Mouse (Mus musculus) adipocyte (in vitro differentiated cells): ENCODE results near the gene Lypd3.

Experiments used
- DNase-seq: peaks from one replicate; pipeline ENCODE4 v3.0.0-alpha.2; 2016; ENCODE audit warnings: low spot score

The Lypd3 gene

DNA sequence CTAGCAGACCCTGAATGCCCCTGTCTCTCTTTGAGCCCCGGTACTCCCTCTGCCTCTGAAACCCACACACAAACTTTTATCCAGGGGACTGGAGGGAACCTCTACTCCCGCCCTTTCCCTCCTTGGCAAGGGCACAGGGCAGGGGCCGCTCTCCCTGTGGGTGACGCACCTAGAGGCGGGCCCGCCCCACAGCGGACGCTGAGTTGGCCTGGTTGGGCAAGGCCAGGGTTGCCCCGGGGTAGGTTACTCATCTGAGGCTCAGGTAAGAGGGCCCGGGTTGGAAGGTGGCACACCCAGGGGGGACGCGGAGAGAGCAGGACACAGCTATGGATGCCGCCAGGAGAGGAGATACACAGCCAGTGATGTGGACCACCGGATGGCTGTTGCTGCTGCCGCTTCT is at the start of gene Lypd3:
Gene Lypd3, plus strand, starts transcription at position 287 of the 400 bp plus-strand sequence.
- no peak for DNase-seq

DNA sequence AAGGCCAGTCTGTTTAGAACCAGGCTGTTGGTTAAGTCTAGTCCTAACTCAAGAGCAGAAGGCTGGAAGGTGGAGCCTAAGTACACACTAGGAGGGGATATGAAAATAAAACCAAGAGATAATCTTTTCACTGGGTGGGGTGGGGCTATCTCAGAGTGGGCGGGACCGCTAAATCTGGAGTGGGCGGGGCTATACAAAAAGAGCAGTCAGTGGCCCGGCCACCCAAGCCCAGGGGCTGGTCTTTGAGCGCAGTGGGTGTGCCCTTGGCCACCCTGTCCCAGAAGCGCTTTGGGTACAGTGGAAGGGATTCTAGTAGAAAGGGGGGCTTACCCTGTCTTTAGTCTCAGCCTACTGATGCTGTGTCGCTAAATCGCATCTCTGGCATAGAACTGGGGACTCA is 49.5 kb upstream of the Lypd3 start:
- no peak for DNase-seq

DNA sequence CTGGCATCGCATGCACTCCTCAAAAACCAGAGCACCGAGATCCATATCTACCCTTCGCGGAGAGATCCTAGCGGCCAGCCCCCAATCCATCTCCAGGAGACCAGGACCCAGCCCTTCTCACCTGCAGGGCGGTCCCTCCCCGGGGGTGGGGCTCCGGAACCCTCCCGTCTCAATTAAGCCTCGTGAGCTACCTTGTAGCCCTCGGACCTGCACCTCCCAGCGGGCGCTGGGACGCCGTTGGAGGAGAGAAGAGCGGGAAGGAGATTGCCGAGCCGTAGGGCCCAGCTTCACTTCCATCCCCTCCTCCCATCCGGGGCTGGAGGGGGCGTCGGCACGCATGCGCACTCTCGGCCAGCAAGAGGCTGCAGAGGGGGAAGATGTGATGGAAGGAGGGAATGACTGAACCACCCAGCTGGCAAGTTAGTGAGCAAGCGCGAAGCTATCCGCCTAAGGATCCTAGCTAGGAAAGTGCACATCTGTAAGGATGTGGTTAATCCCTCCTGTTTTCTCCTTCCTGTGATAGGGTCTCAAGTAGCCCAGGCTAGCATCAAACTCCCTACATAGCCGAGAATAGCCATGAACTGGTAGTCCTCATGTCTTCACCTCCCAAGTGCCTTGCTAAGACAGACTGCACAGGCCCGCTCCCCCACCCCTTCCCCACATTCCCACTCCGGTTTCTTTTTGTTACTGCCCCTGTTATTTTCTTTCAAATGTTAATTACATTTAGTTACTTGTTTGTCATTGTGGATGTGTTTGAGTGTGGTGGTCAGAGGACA is 48.8 kb upstream of the Lypd3 start, which contains the start of the genes Ethe1 and Zfp575:
Gene Ethe1, plus strand, starts transcription at position 214 of the 776 bp plus-strand sequence.
Gene Zfp575, minus strand, starts transcription at position 312 of the 776 bp plus-strand sequence.
- DNase-seq: no peak

DNA sequence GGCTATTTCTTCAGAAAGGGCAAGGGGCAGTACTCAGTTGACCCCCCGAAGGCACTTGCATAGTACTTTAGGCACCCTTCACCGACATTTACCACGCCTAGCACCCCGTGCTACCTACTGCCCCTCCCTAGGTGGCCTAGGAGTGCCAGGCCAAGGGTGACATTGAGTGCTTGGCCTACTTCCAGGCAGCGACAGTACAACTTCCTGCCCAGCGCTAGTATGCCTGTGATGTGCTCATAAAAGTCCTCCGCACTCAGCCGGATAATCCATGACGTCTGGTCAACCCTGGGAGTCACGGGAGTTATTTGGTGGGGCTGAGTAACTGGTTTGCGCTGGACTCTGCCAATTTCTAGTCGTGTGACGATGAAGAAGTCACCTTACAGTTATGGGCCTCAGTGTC is 48.0 kb upstream of the Lypd3 start:
- DNase-seq: no peak

DNA sequence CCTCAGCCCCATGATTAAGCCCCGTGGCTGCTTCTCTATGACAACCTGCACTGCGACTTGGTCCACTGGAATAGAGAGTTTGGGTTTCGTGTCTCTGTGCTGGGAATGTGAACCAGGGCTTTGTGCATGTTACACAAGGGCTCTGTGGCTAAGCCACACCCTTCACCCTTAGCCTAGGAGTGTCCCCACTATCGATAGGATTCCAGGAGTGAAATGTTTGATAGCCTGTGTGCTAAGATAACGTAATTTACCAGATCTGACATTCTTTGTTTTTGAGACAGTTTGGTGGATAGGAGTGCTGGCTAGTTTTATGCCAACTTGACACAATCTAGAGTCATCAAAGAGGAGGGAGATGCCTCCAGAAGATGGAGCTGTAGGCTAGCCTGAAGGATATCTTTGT is 44.6 kb upstream of the Lypd3 start:
- no peak for DNase-seq

DNA sequence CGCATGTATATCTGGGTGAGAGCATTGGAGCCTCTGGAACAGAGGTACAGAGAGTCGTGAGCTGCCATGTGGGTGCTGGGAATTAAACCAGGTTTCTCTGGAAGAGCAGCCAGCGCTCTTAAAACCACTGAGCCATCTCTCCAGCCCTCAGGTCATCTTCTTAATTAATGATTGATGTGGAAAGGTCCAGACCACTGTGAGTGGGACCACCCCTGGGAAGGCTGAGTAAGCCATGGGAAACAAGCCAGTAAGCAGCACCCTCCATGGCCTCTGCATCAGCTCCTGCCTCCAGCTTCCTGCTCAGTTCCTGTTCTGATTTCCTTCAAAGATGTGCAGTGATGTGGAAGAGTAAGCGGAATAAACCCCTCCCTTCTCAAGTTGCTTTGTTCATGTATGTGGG is 44.2 kb upstream of the Lypd3 start:
- no peak for DNase-seq

DNA sequence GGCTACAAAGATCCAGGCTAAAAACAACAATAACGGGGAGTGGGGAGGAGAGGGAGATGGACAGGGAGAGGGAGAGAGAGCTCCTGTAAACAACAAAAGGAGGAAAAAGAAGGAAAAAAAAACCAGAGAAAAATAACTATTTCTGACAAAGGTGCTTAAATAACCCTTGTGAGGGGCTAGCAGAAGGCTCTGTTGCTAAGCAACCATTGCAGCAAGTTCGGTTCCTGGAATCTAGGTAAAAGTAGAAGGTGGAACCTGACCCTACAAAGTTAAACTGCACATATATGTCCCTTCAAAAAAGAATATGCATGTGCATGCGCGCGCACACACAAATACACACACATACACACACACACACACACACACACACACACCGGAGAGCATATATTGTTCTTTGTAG is 43.6 kb upstream of the Lypd3 start:
- no peak for DNase-seq

DNA sequence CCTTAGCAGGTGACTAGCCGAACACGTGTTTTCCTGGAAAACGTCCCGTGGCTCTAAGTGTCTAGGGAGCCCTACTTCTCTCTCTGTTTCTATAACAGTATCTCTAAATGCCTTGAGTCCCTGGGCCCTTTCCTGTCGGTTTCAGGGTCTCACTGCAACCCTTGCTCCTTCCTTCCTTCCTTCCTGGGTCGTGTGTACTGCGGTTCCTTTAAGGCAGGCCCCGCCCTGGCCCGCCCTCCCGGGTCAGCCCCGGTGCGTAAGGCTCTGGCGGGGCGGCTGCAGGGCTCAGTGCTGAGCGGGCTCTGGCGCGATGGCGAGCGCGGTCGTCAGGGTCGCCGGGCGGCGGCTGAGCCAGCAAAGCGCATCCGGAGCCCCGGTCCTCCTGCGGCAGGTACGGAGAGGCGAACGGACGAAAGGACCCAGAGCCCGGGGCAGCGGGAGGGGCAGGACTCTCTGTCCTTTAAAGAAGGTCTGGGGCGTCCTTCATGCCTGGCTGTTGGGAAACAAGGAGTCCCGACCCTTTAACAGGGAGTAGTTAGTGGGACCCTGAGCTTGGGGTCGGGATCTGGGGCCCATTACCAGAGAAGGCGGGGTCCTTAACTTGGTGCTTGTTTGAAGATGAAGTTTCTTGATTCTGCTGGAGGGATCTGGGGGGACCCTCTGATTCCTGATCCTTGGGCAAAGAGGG is 42.6 kb upstream of the Lypd3 start:
- DNase-seq: peak; percentile 20

DNA sequence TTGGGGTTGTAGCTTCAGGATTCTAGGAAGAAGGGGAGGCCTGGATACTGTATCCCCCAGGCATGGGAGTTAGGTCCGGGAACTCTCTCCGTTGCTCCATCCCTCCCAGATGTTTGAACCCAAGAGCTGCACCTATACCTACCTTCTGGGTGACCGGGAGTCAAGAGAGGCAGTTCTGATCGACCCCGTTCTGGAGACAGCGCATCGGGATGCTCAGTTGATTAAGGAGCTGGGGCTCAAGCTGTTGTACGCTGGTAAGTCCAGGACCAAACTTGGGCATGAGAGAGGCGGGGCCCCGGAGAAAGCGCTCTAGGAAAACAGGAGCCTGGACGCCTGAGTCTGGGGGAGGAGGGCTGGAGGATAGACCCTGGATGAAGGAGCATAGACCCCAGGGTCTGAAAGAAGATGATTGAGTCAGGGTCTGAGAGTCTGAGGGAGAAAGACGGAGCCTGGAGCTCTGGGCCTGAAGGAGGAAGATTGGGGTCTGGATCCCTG is 42.0 kb upstream of the Lypd3 start:
- no peak for DNase-seq

DNA sequence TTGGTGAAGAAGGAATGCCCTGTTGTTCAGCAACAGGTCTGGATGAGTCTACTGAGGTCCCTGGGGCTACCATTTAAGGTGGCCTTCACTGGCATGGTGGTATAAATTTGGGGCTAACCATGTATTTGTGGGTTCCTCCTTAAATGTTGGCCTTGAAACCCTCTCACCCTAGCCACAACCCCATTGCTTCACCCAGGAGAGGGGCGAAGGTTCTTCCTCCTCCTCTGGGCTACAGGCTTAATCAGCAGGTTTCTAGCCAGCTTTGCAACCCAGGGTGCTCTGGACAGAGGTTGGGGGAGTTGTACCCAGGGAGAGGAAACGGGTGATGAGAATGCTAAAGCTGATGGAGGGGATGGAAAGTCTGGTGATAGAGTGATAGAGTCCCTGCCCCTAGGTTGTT is 40.9 kb upstream of the Lypd3 start:
- no peak for DNase-seq

DNA sequence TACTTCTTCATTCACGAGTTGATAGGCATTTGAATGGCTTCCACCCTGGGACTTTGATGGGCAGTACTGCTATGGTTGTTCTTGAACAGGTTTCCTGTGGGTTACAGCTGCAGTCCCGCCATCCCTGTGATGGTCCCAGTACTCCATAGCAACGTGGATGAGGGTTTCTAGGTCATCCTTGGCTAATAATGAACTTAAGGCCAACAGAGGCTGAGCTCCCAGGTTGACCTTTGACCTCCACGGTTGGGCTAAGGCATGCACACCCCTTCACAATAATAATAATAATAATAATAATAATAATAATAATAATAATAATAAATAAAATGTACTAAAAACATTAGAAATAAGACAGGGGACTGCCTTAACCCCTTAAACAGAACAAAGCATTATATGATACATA is 38.2 kb upstream of the Lypd3 start:
- DNase-seq: no peak

DNA sequence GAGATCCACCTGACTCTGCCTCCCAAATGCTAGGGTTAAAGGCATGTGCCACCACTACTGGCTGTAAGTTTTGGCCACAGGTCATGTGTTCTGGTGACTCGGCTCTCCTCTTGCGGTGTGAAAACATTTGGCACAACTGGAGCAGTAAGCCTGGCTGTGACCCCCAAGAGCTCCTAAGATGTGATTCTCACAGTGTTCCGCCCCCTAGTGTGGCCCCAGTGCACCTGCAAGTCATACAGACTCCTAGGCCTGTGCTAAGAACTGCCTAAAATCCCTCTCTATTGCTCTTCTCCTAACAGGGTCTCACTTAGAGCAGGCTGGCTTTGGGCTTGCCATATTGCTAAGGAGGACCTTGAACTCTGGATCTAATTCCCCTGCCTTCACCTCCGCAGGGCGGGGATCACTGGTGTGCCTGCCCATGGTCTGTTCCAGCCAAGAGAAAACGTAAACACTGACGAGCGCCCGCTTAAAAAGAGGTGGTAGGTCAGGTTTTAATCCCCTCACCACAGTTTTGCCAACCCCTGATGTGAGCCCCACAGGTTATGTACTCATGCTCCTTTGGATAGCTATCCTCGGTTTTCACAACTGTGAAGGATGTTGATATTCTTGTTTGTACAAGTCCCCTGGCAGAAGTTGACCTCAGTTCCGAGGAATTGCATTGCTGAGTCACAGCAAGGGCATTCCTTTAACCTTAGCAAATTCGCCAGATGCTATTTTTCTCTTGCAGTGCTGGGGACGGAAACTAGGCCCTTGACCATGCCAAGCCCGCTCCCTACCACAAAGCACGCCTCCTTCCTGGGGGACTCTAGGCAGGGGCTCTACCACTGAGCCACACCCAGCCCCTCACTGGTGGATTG is 36.9 kb upstream of the Lypd3 start:
- DNase-seq: no peak

DNA sequence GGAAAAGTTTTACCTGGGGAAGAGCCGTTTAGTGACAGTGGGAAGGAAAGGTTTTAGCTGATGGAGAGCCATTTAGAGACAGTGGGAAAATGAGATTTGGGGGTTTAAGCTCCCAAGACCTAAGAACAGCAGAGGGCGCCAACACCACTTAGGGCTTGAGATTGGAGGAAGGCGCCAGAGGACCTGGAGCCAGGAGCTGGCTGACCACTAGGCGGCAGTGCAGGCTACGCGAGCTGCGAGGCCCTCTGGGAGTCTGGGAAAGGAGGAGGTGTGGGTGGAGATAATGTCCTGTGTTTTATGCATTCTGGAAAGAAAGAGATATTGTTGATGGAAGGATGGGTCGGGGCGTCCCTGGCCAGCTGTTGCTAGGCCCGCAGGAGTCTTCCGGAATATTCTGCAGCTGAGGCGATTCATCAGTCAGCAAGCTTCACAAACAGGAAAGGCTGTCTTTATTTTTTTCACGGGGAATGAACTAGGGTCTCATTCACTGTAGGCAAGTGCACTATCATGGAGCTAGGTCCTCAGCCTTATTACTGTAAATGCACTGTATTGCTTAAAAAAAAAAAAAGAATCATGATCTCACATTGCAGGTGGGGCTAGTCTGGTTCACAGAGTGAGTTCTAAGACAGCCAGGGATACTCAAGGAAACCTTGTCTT is 35.3 kb upstream of the Lypd3 start:
- DNase-seq: peak; percentile 87

DNA sequence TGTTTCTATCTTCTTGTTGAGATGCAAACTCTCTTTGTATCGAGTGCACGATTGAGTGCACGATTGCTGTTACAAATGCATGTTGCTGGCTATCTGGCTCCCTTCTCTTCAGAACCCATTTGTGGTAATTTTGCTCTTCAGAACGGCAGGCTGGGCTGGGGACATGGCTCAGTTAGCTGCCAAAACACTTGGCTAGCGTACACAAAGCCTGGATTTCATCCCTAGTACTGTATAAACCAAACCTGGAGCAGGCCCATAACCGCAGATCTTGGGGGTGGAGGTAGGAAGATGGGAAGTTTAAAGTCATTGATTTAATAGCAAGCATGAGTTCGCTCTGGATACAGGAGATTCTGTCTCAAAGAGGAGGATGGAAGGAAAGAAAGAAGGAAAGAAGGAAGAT is 30.8 kb upstream of the Lypd3 start:
- DNase-seq: no peak

DNA sequence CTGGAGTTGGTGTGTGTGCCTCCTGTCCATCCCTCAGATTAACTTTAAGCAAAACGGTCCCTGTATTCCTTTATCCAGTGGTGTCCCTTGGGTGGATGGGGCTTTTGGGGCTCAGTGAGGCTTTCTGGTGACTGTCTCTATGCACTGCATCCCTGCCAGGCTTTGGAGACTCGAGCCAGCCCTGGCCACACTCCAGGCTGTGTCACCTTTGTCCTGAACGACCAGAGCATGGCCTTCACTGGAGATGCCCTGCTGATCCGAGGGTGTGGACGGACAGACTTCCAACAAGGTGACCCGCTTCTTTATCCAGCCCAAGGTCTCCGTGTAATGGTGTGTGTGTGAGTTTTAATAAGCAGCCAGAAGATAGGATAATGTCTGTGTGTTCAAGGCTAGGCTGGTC is 30.3 kb upstream of the Lypd3 start:
- no peak for DNase-seq

DNA sequence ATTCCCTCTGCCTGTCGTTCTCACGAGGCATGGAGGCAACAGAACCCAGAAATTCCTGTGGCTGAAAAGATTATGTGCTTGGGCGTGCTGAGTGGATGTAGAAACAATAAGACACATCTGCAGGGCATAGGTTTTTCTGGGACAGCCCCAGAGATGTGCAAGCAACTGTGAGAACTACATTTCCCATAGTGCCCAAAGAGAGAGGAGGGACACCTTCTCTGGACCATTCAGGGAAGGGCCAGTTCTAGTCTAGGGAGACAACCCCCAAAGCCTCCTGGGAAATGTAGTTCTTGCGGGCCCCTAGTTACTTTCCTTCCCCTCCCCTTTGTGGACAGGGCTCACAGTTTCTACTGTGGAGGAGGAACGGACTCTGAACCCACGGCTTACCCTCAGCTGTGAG is 28.3 kb upstream of the Lypd3 start:
- DNase-seq: peak; percentile 5

DNA sequence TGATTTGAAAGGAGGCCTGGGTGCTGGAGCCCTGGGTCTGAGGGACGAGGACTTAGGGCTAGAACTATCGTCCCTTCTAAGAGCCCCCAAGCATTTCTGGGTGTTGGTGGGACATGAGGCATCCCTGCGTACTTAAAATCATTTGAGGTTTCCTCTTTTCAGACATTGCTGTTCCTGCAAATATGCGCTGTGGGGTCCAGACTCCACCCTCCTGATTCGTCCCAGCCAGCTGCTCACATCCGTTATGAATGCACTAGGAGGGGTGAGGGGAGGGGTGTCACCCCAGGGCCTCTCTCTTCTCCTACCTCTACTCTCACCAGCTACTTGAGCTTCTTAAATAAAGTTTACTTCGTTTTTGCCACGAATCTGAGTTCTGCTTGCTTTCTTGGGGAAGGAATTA is 27.8 kb upstream of the Lypd3 start:
- DNase-seq: no peak

DNA sequence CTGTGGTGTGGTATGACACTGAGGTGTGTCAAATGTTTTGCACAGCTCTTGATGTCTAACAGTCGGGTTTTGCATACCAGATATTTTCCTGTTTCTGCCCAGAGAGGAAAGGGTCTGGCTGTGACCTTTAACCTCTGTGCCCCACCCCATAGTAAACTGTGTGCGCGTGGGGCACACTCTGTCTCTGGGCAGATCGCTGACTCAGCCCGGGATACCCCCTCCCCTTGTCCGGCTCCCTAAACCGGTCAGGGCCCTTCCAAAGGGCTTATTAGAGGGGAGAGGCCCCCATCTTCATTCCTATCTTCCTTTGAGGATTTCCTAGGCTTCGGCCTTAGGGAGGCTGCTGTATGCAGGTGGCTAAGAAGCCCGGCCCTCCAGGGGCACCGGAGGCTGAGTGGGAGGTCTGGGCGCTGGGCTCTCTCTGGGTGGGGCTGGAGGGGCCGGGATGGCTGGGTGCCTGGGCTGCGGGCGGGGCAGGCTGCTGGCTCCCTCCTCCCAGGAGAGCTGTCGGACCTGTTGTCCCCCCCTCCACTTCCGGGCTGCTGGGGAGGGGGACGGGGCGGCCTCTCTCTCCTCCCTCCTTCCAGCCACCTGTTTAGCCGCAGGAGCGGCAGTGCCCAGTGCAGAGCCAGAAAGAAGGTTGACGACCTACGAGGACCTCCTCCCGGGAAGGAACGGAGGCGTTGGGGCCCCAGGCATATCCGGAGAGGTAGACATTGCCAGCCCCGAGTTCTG is 26.0 kb upstream of the Lypd3 start, which contains the start of gene Phldb3:
Gene Phldb3, plus strand, starts transcription at position 620 of the 735 bp plus-strand sequence.
- no peak for DNase-seq

DNA sequence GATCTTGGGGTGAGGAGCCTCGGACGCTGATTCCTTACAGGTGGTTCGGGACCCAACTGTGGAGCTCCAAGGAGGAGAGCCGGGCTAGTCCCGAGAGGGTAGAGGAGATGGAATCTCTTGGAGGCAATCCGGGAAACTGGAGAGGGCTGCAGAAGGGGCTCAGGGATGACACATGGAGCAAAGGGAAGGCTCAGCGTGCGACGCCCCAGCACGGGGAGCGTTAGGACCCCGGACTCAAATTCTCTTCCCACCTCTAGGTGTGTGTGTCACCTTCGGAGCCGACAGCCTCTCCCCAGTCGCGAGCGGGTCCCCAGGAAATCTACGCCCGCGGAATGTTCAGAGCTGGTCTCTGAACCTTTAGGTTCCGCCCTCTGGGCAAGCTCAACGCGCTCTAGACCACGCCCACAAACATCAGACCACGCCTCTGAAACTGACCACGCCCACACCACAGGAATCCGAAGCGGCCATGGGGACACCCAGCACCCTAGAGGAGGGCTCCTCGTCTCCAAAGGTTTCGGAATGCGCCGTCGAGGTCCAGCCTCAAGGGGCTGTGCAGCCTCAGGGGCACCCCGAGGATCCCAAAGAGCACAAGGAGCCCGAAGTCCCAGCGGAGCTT is 25.4 kb upstream of the Lypd3 start:
- no peak for DNase-seq

DNA sequence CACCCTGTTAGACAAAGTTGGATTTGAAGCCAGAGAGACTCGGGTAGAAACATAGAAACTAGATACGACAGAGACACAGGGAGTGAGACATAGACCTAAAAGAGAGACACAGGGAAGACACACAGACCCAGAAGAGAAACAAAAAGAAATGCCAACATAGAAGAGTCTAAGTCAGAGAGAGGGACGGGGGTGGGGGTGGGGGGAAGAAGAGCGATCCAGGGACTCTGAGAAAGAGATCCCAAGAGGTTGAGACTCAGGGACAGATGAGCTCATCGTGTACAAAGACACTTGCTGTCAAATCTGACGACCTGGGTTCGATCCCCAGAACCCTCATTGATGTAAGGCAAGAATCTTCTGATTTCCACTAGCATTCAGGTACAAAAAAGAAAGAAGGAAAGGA is 24.6 kb upstream of the Lypd3 start:
- no peak for DNase-seq
